Mouse (Mus musculus): ENCODE measurements around the gene Ildr1.

Ildr1 gene

GRCm38 (mm10) chr16:36775658-36776057 is 81.9 kb downstream of the Ildr1 start:
- DNase-seq = no peak
